Mouse (Mus musculus) mature B cell (primary cell): ENCODE measurements around the gene Cux1.

Experiments
- in situ Hi-C: fragments of 300-500 bp; cut with MboI; formaldehyde crosslinking; loops from 2 replicates; pipeline ENCODE4 v1.14.3; 2019

The Cux1 gene

DNA sequence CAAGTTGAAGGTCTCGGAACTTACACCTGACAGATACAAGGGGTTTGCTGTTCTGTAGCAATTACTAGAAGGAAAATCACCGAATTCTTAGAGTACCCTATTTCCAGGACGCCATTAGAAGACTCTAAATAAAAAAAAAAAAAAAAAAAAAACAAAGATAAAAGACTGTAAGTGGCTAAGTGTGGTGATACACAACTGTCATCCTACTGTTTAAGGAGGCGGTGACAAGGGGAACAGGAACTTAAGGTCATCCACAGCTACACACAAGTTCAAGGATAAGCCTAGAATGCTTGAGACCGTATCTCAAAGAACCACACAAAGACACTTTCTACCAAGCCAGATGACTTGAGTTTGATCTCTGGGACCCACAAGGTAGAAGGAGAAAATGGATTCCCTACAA is 56.7 kb downstream of the Cux1 start:
- in situ Hi-C loops = no loop called here

DNA sequence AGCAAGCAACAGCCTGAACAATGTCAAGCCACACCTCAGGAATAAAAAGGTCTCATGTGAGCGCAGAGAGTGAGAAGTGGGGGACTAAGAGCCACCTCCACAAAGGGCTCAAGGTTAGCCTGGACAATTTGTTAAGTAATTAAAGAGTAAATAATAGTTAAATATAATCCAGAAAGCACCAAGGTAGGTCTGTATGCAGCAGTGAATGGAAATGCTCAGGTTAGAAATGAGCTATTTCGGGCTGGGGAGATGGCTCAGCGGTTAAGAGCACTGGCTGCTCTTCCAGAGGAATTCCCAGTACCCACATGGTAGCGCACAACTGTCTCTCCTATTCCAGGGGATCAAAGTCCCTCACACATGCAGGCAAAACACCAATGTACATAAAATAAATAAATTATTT is 59.7 kb downstream of the Cux1 start:
- in situ Hi-C loops = no loop called here

DNA sequence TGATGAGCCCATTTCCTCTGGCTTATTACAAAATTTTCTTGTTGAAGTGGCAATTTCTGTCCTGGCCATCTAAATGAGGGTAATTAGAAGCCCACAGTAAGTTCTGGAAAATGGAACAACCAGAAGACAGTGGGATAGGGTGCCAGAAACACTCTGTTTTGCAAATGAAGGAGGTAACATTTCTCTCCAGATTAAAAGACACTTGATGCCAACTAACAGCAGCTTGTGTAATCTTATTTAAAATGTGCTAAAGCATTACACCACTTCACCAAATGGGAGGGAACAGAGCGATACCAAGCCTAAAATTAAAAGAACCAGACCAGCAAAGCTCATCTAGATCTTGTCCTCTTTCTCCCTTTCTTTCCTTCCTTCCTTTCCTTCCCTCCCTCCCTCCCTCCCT is 61.0 kb downstream of the Cux1 start:
- in situ Hi-C loops = no loop called here

DNA sequence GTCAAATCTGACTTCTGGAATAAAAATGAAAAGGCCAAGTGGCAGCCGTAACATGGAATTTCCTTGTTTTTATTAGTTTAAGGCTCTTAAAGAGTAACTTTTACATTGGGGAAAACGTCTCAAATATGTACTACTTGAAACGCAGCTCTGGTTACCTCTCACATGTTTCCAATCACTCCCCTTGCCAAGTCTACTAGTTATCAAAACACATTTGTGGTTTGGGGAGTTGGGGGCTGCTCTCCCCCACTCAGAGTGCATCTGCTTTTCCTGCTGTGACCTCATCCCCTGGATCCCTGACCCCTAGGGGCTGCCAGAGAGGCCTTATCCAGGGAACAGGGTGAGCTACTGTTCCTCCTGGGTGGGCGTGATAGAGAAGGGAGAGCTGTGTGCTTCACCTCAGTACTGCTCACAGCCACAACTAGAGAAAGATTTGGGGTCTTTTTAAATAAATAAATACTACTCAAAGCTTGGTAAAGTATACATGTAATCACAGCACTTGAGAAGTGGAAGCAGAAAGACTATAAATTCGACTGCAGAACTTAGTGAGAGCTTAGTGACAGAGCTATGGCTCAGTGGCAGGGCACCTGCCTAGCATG is 64.7 kb downstream of the Cux1 start:
- in situ Hi-C loops = no loop called here

DNA sequence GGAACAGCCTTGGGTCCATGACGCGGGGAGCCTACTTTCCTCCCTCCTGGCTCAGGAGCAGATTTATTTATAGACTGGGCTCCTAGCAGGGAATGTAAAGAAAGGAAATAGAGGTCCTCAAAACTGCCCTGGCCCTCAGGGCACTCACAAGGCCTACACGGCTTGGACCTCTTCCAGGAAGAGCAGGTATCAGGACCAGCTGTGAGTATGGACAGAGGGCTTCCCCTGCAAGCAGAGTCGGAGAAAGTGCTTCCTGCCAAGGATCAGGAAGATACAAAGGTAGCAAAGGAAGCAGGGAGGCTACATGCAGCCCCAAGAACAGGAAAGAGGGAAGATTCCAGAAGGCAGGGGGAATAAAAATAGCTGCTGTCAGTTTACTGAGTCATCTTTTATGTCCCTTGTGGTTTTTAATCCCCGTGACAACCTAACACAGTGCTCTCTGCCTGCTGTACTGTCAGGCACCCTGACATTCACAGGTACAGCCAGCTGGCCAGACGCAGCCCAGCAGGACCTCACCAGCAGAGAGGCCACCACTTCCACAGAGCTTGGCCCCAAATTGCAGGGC is 66.9 kb downstream of the Cux1 start:
- in situ Hi-C loops = no loop called here

DNA sequence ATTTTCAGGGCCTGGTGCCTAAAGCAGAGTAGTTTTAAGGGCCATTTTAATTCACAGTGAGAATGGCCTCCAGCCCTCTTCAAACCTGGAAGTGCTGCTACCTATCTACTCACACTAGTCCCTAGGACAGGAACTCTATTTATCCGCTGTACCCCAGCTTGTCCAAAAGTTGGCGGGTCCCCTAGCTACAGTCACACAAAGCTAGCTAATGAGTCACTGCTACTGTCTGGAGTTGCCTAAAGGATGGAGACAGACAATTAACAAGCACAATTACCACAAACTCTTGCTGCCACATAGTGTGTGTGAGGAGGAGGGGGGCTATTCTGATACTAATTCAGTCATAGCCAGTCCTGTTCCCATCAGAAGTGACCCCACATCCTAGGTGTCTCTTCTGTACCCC is 68.0 kb downstream of the Cux1 start:
- in situ Hi-C loops = no loop called here

DNA sequence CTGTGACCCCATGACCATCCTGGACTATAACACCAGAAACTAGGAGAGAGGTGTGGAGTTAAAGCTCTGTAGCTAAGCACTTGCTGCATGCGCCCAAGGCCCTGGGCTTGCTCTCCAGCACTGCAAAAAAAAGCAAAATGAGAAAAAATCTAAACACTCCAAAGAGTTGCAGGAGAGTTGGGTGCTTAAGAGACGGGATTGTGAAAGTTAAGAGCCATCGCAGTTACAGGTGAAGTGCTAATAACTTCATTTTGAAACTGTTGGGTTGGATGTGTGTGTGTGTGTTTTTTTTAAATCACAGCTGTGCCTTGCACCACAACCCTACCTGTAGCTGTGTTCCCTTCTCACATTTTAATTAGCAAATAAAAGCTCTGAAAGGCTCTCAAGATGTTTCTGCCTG is 68.5 kb downstream of the Cux1 start:
- in situ Hi-C loops = no loop called here

DNA sequence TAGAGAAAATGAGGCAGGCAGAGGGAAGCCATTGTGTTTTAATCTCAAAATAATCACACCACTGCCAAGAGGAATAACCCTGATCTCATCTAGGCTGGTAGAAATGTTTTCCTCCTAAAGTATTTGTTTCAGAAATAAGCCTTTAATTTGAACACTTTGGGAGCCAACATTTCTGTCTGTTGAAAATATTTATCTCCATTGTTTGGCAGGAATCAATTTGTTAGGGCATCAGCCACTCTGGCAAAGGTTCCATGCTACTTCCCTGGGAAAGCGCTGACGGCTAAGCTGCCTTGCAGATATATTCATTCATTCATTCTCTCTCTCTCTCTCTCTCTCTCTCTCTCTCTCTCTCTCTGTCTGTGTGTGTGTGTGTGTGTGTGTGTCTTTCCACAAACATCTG is 70.0 kb downstream of the Cux1 start:
- in situ Hi-C loops = no loop called here

DNA sequence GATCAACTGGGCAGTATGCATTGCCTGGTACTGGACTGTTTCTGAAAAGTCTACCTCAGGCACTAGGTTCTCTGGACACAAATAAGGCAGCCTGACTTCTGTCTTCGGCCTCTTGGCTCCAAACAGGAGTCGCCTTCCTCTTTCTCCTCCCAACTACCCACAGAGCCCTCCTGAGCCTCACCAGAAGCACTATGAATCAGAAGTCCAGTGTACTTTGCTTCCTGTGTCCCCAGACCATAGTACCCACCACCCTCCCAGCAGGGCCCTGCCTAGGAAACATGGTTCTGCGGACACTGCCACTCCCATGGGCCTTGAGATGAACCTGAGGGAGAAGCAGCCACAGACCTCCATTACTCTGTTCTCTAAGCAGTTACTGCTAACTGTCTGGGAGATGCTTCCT is 71.7 kb downstream of the Cux1 start:
- in situ Hi-C loops = no loop called here

DNA sequence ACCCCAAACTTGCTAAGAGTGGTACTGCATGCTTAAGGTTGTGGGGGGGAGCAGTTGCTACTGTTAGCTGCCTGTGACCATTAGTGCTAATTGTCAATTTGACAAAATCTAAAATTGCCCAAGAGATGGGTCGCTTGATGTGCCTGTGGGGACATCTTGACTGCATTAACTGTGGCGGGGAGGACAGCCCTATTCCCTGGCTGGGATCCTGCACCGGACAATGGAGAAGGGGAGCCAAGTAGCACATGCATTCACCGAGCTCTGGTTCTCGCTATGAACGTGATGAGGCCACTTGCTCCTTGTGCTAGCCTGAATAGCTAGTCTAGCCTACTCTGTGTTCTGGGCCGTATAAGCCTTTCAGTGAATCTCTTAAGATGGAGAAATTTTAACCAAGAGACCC is 72.4 kb downstream of the Cux1 start:
- in situ Hi-C loops = no loop called here

DNA sequence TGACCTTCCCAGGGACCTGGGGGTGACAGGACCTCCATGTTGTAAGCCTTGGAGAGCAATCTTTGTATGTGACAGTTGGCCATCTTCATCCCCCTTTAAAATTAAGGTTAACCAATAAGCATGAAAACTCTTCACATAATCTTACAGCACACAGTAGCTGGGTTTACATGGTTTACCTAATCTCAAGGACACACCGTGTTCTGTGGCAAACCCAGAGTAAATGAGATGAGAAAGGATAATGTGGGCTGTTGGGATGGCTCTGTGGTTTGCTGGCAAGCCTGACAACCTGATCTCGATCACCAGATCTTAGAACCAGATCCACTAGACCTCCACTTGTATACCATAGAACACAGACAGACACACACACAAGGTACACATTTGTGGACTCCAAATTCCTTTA is 73.0 kb downstream of the Cux1 start:
- in situ Hi-C loops = no loop called here

DNA sequence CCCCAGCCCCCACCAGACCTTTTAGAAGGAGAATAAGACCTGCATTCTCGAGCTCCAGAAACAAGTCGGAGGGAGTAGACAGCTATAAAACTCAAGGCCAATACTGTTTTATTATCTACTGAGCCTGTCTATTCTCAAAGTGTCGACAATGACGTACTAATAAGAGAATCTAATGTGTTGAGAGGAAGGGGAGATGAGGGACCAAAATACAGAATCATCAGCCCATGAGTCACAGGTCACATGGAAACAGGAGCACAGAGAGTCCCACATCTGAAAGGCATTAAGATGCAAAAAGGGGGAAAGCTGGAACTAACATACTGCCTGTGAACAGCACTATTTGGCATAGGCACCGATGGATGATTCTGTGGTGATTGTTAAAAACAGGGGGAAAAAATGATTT is 77.8 kb downstream of the Cux1 start:
- in situ Hi-C loops = no loop called here

DNA sequence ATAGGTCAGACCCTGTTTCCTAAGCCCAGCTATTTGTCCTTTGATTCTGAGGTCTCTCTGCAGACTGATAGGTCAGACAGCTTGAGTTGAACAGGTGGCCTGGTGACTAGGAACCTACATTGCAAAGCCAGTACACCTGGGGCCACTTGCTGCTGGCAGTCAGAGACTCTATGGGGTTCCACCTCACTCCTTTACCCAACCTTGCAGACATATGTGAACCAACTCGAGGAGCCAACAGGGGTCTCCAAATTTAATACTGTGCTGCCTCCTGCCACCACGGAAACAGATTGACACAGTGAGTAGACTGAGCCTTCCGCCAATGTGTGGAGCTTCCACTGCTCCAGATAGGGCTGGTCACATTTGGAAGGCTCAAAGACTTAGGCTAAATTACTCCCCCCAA is 78.6 kb downstream of the Cux1 start:
- in situ Hi-C loops = no loop called here

DNA sequence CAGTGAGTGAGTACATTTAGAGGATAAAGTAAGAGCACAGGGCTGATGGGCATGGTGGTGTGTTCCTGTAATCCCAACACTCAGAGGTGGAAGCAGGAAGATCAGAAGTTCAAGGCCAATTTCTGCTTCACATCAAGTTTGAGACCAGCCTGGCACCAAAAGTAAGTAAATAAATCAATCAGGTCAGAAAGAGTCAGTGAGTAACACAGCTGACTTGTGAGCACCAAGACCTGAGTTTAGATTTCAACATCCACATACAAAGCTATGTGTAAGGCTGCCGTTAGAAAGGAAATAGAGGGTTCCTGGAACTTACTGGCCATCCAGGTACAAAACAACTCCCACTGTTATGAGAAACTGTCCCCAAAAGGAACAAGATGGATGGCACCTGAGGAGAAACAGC is 79.1 kb downstream of the Cux1 start:
- in situ Hi-C loops = no loop called here

DNA sequence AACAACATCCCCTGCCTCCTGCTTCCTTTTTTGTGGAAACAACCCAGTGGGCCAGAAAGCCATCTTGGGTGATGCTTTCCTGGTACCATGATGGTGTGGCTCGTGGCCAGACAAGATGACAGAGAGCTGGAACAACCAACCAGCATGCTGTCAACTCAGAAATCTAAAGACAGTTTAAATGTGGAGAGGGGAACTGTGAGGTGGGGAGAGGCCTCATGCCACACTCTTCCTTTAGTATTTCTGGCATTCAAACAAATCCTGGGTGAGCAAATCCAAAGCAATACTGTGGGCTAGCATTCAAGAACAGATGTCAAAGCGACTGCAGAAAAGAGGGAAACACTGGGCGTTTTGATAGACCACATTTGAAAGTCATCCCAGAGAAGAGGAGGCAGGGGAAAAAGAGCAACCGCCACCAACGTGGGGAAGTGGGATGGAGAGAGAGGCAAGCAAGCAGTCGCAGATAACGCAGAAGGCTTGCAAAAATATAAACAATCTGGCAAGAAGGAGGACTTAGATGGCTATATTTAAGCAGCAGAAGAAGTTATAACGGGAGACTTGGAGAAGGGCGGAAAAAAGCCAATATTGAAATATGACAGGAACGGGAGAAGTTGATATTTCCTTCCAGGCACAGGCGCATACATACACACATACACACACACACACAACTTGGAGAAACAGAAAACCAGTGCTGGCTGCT is 79.7 kb downstream of the Cux1 start:
- in situ Hi-C loops = no loop called here

DNA sequence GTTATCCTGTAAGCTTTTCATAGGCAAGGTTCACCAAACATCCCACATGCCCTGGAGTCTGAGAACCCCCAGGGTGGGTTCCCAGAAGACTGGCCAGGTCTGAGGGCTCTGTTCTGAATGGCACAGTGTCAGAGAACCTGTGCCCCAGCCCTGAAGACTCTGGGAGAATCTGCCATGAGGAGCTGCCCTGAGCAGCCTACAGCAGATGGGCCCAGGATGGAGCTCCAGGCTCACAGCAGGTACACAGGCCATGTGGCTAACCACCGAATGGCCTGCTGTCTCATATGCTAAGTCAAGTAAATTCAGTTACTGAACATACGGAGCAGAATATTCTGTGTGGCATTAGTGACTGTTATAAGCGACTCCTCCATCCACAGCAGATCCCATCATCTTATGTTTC is 80.9 kb downstream of the Cux1 start:
- in situ Hi-C loops = no loop called here

DNA sequence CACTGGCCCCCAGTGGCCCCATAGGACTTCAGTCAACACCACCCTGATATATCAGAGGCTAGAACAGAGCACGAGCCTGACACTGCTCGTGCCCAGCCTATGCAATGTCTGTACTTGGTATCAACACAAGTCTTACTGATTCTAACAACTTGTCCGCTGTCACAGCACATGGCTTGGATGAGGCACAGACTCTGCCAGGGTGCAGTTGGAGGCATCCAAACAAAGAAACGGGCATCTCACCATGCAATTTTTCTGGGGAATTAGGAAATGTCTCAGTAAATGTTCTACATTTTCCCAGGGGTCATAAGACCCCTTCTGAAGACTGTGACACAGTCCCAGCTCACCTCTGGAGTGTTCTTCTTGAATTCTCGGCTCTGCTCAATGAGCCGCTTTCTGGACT is 81.9 kb downstream of the Cux1 start:
- in situ Hi-C loops = no loop called here

DNA sequence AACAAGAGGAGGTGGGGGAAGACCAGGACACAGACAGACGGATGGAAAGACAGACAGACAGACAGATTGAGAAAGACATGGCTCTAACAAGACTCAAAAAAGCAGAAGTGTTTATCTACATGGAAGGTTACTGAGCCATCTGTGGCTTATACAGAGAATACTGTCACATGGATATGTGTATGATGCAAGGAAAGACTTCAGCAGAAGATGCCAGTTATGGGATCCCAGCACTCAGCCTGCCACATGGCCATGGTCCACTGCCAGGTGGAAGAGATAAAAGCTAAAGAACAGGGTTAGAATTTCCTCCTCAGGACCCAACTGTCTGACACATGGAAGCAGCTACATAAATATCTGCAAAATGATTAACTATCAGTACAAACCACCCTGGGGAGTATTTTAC is 84.9 kb downstream of the Cux1 start:
- in situ Hi-C loops = no loop called here

DNA sequence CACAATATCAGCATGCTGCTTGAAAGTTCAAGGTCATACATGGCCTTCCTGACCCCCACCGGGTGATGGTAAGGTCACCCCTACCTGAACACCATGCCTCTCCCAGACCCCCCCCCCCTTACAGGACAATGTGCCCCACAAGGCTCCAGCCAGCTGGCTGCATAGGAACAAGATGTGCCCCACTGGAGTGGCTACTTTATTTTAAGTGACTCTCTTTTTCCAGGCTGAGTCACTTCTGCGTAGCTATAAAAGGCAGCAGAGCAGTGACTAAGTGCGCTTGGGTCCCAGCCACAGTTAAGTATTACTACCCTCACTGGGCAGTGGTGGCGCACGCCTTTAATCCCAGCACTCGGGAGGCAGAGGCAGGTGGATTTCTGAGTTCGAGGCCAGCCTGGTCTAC is 86.7 kb downstream of the Cux1 start:
- in situ Hi-C loops = no loop called here

DNA sequence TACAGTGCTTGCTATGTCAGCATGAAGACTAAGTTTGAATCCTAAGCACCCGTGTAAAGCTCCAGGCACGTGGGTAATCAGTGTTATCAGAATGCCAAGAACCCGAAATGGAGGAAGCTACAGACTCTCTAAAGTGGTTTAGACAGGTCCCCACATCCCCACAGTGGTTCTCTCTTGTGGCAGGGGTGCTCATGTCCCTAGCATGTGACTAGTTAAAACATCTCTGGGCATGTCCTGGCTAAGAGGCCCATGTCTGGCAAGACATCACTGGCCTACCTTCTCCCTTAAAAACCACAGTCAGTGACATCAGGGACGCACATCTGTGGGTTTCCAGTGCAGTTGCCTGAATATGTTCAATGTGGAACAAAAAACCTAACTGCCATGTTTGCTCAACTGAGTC is 87.5 kb downstream of the Cux1 start:
- in situ Hi-C loops = no loop called here

DNA sequence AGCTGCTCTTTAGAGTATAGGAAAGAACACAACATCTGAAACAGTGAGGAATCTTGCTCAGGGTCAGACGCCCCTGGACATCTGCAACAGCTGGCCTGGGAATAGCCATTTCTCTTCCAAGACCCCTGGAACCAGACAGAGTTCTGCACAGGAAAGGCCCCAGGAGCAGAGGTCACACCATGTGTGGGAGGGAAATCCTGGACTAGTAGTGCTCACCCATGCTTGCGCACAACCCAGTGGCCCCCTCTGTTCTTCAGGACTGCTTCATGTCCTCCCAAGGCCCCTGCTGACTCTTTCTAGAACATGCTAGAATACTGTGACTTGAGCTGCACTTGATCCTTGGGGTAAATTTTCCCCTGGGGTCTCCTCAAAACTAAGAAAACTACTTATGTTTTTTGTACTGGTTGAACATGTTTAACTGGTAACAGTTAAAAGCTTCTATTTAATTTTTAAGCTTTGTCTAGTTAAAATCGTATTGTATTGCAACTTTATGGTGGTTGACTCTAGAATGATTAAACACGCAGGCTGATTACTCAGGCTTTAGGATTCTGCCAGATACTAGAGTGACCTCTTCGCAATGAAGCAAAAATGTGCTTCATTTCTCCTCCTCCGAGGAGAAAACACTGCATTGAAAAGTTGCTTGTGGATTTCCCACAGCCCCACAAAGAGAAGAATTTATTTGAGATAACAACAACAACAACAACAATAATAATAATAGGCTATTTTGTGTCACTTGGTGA is 88.1 kb downstream of the Cux1 start:
- in situ Hi-C loops = no loop called here

DNA sequence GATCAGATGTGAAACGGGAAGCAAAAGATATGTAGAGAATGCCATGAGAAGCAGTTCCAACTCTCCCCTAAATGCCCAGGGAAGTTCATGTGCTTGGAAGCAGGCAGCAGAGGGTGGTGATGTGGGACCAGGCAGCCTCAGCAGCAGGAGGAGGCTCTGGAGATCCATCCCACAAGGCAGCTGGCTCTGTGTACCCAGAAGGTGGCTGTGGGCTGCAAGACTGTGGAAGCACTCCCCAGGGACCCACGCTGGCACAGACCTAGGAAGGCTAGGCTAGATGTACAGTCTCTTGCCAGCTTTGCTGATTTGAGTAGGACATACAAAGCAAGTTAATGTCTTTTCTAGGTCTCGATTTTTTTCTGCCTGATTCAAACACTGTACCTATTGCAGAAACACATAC is 91.0 kb downstream of the Cux1 start:
- in situ Hi-C loops = no loop called here

DNA sequence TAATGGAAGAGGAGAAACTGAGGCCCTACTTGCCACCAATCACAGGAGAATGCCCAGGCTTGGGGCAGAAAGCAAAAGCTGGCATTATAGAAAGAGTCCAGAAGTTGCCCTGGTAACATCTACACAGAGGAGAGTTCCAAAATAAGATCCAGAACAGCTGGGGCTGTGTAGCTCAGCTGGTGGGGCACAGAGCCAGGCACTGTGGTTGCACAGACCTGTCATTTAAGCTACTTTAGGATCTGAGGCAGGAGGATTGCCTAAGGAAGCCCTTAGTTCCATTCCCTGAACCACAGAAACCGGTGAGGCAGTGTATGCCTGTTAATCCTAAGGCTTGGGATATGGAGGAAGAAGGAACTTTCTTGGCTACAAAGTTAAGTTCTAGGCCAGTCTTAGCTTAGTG is 92.1 kb downstream of the Cux1 start:
- in situ Hi-C loops = no loop called here
